Mouse (Mus musculus) ZHBTc4 (cell line): ENCODE results near the gene Pgrmc2.

Experiments used
- DNase-seq: peaks from one replicate; pipeline ENCODE4 v3.0.0-alpha.2; 2011; ENCODE audit warnings: low read depth, low spot score

Pgrmc2 gene

DNA sequence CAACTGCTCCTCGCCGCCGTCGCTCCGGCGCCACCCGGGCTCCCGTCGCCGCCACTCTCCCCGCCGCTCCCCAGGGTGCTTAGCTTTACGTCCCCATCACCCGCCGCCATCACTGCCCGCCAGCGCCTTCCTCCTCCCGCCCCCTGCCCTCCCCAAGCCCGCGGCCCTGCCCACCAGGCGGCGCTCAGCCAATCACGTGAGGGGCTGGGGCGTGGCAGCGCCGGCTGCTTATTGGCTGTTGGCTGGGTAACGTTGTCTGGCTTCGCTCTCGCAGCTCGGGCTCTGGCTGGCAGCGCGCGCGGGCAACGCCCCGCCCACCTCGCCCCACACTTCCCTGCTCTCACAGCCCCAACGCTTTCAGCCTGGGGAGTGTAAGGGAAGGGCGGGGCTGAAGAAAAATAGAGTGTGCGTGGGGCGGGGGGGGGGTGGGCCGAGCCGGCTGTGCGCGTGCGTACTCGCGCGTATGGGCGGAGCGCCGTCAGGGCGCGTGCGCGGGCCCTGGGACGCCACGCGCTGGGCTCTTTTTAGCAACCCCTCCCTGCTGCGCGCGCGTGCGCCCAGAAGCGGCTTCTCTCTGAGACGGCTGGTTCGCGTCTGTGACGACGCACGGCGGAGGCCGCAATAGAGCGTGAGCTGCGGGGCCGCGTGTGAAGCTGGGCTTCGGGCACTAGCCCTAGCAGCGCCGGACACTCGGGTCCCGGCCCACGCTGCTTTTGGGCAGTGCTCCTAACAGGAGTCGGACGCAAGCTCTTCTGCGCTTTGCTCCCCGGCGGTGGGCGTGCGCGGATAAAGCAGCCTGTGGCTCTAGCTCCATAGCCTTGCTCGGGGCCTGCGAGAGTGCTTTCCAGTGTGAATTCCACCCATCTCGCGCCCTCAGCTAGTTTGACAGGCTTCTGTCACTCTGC lies at the start of gene Pgrmc2:
TSS of gene Pgrmc2 (minus strand) at position 162 of the 905 bp plus-strand sequence.
- DNase-seq: peak; percentile 99

DNA sequence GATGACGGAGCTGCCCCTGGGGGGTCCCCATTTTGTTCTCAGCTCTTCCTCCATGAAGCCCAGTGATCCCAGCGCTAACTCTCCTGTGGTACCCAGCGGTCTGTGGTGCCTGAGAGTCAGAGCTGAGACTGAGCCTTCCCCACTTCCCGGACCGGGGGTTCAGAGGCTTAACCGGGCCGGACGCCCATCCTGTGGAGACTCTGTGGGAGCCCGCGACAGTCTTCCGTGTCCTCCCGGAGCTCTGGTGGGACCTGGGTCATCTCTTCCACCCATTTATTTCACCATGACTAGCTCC lies 41.1 kb upstream of the Pgrmc2 start:
- DNase-seq: no peak

DNA sequence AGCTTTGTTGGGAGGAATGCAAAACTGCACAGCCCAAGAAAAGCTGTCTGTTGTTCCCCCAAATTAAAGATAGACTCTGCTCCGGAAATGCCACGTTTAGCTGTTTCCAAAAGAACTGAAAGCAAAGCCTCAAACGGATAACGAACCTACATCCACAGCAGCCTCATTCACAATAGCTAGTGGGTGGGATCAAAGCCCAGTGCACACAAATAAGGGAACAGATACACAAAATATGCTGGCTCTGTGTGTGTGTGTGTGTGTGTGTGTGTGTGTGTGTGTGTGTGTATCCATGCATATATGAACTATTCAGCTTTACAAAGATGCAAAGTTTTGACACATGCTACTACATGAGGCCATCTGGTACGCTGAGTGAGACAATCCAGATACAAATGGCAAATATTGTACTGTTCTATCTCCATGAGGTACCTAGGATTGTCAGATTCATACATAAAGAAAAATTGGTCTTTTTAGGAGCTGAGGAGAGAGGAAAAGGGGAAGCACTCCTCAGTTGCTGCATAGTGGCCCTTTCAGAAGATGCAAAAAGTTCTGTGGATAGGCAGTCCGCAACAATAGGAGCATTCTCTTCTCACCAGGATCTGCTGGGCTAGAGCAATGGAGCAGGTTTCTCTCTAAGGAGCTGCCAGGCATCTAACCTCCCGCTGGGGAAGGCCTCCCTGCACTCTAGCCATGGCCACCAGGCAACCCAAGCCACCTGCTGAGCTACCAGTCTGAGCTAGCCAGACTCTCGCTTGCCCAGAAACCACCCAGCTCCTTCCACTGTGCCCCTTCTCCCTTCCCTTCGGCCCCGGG lies 40.5 kb upstream of the Pgrmc2 start:
- peak; percentile 53 for DNase-seq

DNA sequence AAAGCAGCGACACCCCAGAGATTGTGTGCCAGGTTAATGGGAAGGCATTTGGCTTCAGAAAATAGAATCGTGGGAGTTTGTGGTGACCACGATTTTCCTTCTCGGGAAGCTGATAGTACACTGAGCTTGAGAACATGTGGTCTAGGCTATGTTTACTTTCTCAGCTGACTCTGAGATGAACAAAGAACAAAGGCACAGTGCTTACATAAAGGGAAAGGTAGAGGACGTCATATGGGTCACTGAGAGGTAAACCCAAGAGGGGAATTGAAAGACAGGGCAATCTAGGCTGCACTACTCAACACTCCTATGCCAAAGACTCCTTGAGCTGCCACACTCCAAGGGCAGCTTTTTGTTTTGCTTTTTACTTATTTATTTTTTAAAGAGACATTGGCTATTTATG lies 35.3 kb upstream of the Pgrmc2 start:
- no peak for DNase-seq

DNA sequence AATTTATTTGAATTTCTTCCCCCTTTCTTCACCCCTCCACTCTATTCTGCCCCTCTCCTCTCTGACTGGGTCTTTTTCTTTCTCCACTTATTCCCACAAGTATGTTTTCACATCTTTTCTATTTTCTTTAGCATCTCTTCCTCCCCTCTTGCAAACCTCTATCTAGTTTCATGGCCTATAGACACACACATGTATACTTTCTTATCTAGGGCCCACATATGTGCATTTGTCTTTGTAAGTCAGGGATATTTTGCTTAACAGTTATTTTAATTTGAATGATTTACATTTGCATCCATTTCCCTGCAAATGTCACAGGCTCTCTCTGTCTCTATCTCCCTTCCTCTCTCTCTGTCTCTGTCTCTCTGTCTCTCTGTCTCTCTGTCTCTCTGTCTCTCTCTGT lies 34.6 kb upstream of the Pgrmc2 start:
- DNase-seq: no peak

DNA sequence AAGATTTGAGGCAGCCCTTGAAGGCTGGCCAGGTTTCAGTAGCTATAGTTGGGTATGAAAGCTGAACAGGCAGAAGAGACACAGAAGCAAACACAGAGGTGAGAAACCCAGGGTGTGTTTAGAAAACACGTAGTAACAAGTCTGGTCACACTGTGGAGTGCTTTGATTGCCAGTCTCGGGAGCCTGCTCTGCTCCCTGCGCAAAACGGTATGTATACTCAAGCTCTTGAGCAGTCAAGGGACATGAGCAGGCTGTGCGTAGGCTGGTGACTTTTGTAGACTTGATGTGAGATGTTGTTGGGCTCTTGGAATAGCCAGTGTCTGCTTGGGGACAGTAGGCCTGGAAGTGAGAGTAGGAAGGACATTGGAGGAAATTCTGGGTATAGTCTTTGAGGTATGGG lies 30.3 kb upstream of the Pgrmc2 start:
- no peak for DNase-seq

DNA sequence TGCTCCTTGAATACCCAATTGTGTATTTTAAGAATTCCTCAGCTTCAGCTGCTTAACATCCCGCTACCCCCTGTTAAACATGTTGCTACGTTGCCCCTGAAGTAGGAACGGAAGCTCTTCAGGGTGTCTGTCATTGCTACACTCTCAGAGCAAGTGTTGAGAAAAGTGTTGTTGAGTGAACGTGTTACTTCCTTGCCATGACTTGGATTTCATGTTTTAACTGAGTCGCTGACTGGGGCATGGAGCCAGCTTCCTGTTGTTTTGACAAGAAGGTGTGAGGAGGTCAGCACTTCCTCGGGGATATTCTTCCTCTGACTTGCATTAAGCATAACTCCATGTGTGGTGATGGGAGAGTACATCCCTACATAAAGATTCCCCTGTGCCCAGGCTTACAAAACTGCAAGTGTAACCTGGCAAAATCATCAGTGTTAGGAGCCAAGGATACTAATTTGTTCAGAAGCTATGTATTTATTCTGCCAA lies 25.5 kb upstream of the Pgrmc2 start:
- DNase-seq: no peak

DNA sequence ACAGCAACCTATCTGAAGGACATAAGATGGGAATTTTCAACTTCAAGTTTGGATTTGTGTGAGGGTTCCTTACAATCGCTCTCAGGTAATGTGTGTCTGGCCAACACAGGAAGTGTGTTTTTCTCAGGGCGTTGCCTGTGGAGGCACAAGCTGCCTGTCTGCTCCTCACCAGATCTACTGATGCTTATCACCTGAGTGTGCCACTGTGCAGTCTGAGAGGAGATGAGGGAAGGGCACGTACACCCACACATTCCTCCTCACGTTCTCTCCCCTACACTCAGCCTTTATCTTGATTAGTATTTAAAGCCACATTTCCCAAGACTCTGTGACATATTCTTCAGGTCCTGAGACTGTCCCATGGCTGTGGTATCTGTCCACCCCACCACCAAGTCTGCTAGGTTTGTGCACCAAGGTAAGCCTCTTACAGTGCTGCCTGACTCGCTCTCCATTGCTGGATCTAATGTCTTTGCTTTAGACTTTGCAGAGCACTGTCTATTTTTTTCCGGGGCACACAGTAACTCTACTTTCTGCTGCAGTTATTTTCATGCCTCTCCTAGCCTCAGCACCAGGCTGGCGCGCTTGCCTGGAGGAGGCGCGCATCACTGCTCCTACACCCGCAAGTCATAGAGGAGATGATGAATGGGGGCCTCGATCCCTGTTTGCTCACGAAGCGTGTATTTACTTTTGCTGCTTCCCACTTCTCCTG lies 24.9 kb upstream of the Pgrmc2 start:
- DNase-seq: no peak

DNA sequence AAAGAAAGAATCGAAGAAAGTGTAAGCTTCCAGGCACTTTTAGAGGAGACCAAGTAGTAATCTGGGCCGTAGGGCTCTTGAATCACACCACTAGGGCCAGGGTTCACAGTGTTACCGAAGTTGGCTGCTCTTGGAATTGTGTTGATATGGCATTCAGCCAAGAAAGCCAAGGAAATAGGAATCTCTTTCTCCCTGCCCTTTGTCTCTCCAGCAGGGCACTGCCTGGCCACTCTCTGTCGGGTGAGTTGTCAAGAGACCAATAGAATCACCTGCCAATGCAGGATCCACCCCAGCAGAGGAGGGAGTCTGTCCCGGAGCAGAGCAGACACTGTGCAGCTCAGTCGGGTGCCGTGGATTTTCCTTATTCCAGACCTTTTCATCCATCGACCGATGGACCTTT lies 19.1 kb upstream of the Pgrmc2 start:
- DNase-seq: no peak

DNA sequence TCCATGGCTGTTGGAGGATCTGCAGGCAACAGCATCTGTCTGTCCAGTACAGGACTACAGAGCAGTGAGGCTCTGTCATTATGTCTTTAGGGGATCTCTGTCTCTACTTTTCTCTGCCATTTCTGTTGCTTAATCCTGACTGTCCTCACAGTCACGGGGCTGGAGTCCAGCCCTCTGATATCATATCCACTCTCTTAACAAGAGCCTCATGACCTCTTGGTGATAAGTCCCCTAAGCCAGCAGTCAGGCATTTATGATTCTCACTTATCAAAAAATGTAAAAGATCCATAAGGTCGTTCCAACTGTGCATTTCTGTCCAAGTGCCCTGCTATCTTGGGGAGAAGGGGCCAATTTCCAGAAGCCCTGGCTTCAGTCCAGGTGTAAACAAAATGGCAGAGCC lies 17.3 kb upstream of the Pgrmc2 start:
- no peak for DNase-seq

DNA sequence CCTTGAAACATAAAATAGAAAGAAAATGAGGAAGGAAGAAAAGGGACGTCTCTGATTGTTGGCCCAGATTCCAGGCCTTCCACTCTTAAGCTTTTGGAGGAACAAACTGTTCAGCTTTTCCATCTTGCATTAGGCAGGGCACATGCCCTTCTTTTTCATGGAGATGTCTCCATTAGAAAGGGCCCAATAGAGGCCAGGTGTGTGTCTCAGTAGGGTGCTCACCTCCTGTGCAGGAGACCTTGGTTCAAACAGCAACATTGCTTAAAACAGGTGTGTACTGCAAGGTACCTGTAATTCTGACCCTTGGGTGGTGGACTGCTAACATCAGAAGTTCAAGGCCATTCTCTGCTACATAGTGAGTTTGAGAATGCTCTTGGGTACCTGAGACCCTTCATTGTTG lies 16.8 kb upstream of the Pgrmc2 start:
- peak; percentile 77 for DNase-seq

DNA sequence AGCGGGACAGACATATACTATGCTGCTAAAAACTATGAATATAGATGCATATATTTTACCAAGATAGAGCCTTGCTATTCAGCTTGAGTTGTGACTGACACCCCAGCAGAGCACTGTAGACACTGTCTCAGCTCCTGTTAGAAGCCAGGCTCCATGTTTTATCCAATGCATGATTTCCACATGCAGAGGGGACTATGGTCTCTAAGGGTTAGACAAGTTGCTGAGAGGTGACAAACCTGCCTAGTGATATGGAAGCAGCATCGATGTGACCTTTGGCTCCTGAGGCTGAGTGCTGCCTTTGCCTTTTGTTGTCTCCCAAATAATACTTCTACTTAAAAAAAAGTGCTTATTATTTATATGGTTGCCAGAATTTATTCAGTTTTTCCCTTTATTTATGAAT lies 10.4 kb upstream of the Pgrmc2 start:
- no peak for DNase-seq

DNA sequence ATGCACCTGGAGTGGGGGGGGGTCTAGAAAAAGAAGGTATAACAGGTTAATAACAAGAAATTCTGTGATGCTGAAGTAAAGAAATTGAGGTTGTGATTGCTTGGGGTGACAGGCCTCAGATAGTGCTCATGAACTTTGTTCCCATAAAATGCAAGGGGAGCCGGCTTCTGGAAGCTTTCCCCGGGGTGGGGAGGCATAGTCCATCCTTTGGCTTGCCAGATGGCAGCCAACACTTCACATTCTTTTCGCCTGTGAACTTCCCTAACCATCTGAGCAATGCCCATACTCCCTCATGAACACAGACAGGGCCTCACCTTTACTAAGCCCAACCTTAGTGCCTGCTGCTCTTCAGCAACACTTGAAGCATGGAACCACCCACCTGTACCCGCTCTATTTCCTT lies 9.5 kb upstream of the Pgrmc2 start:
- no peak for DNase-seq

DNA sequence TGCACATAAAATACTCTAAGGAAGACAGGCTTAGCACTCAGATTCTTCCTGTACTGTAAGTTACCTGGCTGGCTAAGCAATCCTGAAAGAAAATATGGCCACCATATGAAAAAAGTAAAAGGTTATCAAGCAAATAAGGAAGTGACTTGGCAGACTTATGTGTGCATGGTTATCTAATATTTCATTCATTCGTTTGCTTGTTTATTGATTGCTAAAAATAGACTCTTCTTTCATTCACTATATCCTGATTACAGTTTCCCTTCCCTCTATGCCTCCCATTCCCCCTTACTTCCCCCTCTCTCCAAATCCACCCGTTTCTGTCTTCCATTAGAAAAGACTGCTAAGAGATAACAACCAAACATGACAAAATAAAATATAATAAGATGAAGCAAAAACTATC lies 8.0 kb upstream of the Pgrmc2 start:
- DNase-seq: no peak

DNA sequence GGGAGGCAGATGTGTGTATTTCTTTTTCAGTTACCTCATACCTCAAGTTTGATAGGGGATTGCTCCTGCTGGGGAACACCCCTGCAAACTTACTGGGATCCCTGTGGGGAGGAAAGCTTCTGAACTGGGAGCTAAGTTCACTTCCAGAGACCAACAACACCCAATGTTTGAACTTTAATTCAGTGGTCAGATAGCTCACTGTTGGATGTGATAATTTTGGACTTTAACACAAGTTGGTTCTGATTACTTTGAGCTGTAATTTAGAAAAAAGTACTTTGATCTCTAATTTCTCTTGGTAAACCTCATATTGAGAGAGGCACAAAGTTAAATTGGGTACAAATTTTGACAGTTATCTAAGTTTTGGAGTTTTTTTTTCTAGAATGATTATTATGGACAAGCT lies 4.2 kb upstream of the Pgrmc2 start:
- DNase-seq: no peak

DNA sequence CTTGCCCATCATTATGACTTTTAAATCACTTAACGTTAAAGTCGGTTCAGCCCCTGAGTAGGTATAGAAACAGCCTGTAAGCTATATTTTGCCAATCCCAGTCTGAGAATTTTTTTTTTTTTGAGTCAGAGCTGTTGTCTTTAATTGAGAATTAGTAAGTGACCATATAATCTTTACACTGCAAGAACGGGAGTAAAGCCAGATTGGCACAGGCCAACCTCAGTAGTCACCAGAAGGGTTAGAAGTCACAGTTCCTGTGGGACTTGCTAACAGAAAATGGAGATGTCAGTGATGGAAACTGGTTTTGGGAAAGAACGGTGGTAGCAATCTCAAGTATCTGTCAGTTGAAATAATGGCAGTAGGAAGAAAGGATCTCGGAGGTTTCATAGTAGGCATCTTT lies 1.6 kb upstream of the Pgrmc2 start:
- DNase-seq: no peak

DNA sequence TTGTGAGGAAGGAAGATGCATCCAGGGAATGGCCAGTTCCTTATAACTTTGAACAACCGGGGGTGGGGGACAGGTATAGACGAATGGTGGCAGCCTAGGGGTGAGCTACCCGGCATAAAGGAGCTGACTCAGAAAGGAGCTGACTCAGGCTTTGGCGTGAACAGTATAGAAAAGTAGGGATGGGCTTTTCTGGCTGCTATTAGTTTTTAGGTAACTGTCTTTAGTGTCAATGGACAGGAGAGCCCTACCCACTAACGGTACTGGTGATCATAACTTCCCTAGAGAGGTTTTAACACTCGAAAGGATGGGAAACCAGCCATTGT lies 905 bp upstream of the Pgrmc2 start:
- no peak for DNase-seq

DNA sequence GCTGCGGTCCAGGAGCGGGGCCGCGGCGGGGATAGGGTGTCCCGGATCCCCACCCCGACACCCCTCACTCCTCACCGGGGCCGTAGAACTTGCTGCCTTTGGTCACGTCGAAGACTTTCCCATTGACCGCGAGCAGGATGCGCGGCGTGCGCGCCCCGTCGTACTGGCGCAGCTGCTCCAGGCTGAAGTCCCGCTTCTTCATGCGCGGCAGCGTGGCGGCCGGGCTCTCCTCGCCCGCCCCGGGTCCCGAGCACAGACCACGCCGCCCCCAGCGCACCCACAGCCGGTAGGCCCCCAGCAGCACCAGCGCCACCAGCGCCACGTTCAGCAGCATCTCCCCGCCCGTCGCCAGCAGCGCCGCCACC lies 344 bp downstream of the Pgrmc2 start:
- DNase-seq: no peak

DNA sequence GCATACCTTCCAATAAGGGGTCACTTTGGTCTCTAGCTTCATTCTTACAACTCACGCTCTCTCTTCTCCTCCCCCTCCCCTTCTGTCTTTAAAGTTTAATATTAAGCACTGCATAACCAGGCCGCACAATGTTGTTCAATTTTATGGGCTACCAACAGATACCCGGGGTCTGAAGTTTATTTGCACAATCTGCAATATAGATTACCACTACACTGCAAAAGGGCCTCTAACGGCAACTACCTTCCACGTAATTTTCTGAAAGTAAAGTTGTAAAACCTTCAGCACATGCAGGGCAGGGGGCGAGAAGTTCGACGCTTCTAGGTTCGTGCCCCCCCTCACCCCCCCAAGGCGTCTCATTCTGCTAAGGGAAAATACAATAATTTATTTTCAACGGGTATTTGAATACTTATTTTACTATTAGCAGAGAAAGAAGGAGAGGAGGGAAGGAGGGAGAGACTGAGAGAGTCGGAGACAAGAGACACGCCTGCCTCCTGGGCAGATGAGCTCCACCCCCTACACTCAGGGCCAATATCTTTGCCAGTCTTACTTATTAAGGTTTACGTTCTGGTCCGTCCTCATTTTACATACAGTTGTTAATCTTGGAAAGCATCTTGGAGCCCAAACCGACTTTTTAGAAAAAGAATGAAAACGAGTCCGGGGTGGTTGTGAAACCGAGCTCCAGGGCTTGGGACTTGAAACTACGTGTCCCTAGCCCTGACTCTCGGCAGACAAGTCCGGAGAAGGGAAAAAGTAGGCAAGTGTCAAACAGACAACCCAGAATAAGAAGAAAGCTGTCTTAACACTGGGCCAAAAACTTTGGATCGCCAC lies 1.2 kb downstream of the Pgrmc2 start:
- DNase-seq: peak; percentile 29

DNA sequence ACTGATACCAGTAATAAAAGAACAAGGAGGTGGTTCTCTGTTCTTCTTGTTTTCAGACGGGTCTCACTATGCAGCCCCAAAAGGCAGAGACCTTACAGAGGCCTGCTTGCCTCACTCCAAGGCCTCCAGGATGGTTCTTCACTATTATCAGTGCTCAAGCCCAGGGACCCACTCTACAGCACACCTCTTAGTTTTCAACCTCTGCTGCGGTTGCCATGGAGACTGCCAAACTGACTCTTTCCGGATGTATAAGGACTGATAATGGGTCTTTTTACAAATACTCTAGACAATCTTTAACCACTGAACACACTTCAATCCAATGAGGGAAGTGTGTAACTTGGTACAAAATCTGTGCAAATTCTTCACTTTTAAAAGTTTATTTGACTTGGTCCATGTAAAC lies 2.1 kb downstream of the Pgrmc2 start:
- peak; percentile 13 for DNase-seq

DNA sequence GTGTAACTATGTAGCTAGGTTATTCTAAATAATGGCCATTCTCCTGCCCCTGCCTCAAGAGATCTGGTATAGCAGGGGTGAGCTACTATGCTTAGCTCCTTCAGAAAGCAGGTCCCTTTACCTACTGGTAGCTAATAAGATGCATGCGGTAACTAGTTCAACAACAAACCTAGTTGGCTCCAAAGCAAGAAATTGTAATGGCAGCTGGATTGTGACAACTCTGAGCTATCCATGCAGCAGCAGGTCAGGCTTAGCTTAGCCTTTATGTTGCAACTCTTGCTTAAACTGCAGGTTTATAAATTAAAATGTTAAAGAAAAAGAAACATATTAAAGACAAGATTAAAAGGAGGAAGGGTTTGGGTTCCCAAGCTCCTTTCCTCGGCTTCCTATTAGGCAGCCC lies 4.2 kb downstream of the Pgrmc2 start:
- DNase-seq: no peak

DNA sequence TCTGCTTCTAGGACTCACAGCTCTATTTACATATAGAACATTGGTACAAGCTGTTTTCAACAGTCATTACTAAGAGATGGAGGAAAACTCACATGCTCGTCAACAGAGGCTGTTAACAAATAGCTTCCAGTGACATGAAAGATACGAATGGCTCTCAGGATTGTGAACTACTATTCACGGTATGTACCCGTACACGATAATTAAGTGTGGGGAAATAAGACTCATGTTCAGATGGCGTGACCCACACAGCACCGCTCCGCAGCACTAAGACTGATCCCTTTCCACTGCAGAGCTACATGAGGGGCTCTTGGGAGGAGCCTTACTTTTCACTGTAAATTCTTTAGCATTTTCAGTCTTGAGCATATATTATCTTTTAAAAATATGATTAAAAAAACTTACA lies 7.5 kb downstream of the Pgrmc2 start:
- DNase-seq: no peak
